Mouse (Mus musculus): ENCODE data around the gene Cyp27b1. TPM values are rescaled to one million over a fixed set of nuclear protein-coding genes. Genes with fewer than 3 reads are reported as not detected.
A peak's percentile ranks its signal among the peaks of the same experiment; 100 is the strongest.

Gene Cyp27b1
- polyA plus RNA-seq, 1 experiment from 2014 or later = not detected

DNA sequence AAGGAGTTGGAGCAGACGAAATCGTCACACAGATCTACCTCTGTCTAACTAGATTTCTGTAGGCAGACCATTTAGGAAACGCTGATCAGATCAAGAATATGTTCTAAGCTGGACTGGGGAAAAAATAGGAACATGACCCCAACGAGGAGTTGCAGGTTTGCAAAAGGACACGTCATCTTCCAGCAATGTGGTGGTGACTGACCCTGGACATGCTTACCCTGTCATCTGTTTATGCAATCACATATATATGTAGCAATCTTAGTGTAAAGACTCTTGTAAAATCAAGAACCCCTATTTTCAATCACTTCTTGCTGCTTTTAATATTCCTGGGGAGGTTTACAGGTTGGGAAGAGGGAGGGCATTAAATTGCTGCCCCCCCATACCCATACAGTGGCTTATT is 14.5 kb downstream of the Cyp27b1 start:
- Histone ChIP-seq H3K9ac (no peak overlapping the region), H3K9me3 (replicated peaks) (no peaks in the 10 kb centered on the region), H3K36me3 (replicated peaks) (peaks cover 28% of the 10 kb centered on the region), H3K27ac (replicated peaks) (no peak overlapping the region), H3K4me2 (peak overlapping the region; percentile 94), H3K4me3 (replicated peaks) (peak overlapping the region; percentile 71; the same call in 1 of the 2 replicates), H3K27me3 (peaks cover 53% of the 10 kb centered on the region), H3K4me1 (replicated peaks) (peaks cover 70% of the 10 kb centered on the region)
- ATAC-seq (ENCODE audit: insufficient read depth) = no peak
- WGBS (ENCODE audit: insufficient replicate concordance) = 64% methylated on average over 5 of the region's 5 CpGs

DNA sequence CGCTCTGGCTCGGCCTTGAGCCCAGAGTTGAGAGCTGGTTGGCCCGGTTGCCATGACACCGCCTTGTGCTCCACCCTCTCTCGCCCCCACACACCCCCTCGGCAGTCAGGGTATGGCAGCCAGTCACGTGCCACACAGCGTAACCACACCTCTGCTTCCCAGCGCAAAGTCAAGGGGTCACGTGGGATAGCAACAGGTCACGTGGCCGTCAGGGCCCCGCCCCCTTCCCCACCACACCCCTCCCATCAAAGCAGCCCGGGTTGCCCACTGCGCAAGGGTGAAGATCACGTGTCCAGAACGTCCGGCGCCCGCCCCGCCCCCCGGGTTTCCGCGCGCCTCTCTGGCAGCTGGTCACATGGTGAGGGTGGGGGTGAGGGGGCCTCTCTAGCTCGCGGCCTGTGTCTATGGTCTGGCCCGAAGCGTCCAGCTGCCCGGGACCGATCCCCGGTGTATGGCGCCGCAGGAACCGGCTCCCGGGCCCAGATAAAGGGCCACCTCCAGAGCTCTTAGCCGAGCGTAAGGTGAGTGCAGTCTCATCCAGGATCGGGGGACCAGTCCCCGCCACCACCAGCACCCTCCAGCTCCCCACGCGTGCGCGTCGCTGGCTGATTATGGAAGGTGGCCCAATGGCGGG is 15.3 kb downstream of the Cyp27b1 start, which contains the start of gene Cdk4:
Cdk4 (plus strand) TSS at position 296 of the 634 bp plus-strand sequence.
- H3K4me1 ChIP-seq (replicated peaks) = peaks cover 79% of the 10 kb centered on the region
- WGBS (ENCODE audit: insufficient replicate concordance) = under 1% methylated on average over 46 of the region's 46 CpGs

DNA sequence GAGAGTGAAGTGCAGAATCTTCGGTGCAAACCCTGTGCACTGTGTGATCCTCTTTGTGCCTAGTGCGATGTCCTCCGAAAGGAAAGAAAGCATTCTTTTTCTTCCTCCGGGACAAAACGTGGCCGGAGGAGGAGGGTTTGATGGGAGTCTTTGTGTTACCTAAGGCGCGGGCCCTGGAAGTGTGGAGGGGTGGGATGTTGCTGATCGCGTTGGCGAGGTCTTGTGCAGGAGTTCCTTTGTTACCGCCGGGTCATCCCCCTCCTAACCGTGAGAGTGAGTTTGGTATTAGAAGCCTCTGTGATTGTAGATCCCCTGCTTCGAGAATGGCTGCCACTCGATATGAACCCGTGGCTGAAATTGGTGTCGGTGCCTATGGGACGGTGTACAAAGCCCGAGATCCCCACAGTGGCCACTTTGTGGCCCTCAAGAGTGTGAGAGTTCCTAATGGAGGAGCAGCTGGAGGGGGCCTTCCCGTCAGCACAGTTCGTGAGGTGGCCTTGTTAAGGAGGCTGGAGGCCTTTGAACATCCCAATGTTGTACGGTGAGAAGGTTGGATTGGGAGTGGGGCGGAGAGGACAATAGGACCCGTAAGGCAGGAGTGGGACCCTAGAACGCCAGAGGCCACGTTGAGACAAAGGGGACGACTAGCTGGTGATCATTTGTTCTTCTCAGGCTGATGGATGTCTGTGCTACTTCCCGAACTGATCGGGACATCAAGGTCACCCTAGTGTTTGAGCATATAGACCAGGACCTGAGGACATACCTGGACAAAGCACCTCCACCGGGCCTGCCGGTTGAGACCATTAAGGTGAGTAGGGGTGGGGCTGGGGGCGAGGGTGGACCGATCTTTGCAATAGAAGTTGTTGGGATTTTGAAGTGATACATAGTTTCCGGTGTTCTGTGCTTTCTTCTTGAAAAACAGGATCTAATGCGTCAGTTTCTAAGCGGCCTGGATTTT is 16.1 kb downstream of the Cyp27b1 start:
- peak overlapping the region; percentile 71 for H3K4me3 ChIP-seq (replicated peaks)
- WGBS (ENCODE audit: insufficient replicate concordance) = 12% methylated on average over 37 of the region's 37 CpGs
- peaks cover 36% of the 10 kb centered on the region for H3K27me3 ChIP-seq
- peak overlapping the region; percentile 94 for H3K4me2 ChIP-seq
- peaks cover 80% of the 10 kb centered on the region for H3K4me1 ChIP-seq (replicated peaks)
- H3K9me3 ChIP-seq (replicated peaks) = no peaks in the 10 kb centered on the region
- no peak for ATAC-seq (ENCODE audit: insufficient read depth)
- peaks cover 37% of the 10 kb centered on the region for H3K36me3 ChIP-seq (replicated peaks)
- H3K9ac ChIP-seq = peak overlapping the region; percentile 73
- H3K27ac ChIP-seq (replicated peaks) = peak overlapping the region; percentile 73

More for the DNA sequence above, 15.3 kb downstream of the Cyp27b1 start, which contains the start of gene Cdk4:
- H3K27me3 ChIP-seq = peaks cover 44% of the 10 kb centered on the region
- no peaks in the 10 kb centered on the region for H3K9me3 ChIP-seq (replicated peaks)
- peak within 1 kb of the TSS; percentile 73 for H3K27ac ChIP-seq (replicated peaks)
- peak within 1 kb of the TSS; percentile 94 for H3K4me2 ChIP-seq
- peak within 1 kb of the TSS; percentile 73 for H3K9ac ChIP-seq
- peaks cover 37% of the 10 kb centered on the region for H3K36me3 ChIP-seq (replicated peaks)
- ATAC-seq (ENCODE audit: insufficient read depth) = peak; percentile 86
- peak within 1 kb of the TSS; percentile 71 for H3K4me3 ChIP-seq (replicated peaks)

DNA sequence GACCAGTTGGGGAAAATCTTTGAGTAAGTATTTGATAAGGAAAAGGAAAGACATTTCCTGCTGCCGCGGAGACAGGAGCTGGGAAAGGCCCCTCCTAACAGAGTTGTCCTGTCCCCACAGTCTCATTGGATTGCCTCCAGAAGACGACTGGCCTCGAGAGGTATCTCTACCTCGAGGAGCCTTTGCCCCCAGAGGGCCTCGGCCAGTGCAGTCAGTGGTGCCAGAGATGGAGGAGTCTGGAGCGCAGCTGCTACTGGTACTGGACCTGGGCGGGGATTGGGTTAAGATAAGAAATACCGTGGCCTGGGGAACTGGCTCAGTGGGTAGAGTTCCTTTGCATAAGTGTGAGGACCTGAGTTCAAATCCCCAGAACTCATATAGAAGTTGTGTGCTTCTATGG is 17.9 kb downstream of the Cyp27b1 start:
- WGBS (ENCODE audit: insufficient replicate concordance) = 49% methylated on average over 9 of the region's 9 CpGs
- Histone ChIP-seq H3K9ac (no peak overlapping the region), H3K9me3 (replicated peaks) (no peaks in the 10 kb centered on the region), H3K36me3 (replicated peaks) (peaks cover 37% of the 10 kb centered on the region), H3K4me1 (replicated peaks) (peaks cover 80% of the 10 kb centered on the region), H3K4me3 (replicated peaks) (no peak overlapping the region), H3K27ac (replicated peaks) (0 out of 2 replicates have a peak overlapping the region, but pooled peaks have one; percentile 25), H3K4me2 (peak overlapping the region; percentile 11; the same call in 1 of the 2 replicates), H3K27me3 (peaks cover 18% of the 10 kb centered on the region)
- no peak for ATAC-seq (ENCODE audit: insufficient read depth)

DNA sequence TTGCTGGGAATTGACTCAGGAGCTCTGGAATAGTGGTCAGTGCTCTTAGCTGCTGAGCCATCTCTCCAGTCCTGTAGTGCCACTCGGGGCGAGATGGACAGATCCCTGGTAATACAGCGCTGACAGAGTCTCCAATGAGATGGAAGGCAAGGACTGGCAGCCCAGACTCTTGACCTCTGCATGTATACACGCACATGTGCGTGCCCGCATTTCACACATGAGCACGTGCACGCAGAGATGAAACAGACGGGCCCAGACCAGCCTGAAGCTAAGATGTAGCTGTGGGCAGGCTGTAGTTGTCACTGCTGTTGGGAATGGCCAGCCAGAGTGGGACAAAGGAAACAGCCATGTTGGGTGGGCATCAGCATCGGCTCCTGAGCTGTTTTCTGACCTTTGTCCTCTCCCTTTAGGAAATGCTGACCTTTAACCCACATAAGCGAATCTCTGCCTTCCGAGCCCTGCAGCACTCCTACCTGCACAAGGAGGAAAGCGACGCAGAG is 18.5 kb downstream of the Cyp27b1 start:
- 0 out of 2 replicates have a peak overlapping the region, but pooled peaks have one; percentile 0 for H3K27ac ChIP-seq (replicated peaks)
- no peak for ATAC-seq (ENCODE audit: insufficient read depth)
- peak overlapping the region; percentile 17; the same call in 1 of the 2 replicates for H3K4me2 ChIP-seq
- H3K36me3 ChIP-seq (replicated peaks) = peaks cover 37% of the 10 kb centered on the region
- peaks cover 12% of the 10 kb centered on the region for H3K27me3 ChIP-seq
- WGBS (ENCODE audit: insufficient replicate concordance) = 81% methylated on average over 14 of the region's 14 CpGs
- H3K9me3 ChIP-seq (replicated peaks) = no peaks in the 10 kb centered on the region
- H3K4me1 ChIP-seq (replicated peaks) = peaks cover 86% of the 10 kb centered on the region
- H3K4me3 ChIP-seq (replicated peaks) = no peak overlapping the region
- H3K9ac ChIP-seq = no peak overlapping the region

DNA sequence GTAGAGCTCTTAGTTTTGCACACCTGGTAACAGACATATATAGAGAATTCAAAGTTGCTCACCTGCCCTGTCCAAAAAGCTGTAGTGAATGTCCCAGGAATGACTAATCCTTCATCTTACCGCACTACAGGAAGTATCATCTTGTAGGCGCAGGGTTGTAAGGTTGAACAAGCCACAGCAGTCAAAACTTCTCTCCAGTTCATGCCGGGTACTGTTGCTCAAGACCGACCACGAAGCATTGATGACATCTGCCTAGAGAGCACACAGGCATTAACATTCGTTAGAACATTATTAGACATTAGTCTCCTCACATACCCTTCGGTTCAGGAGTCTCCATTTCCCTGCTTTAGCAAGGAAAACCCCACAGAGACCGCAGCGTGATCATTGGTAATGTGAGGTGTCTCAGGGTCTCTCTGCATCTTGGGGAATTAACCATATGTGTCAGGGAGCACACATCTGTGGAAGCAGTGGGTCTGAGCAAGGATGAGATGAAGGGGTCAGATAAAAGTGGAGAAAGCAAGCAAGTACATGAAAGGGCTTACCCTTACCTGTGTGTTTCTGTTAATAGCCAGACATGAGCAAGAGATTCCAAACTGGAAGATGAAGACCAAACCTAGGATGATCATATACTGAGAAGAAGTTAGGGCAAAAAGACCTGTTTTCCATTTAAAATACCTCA is 20.4 kb downstream of the Cyp27b1 start:
- H3K4me3 ChIP-seq (replicated peaks) = peak overlapping the region; percentile 67
- H3K9me3 ChIP-seq (replicated peaks) = no peaks in the 10 kb centered on the region
- H3K36me3 ChIP-seq (replicated peaks) = peaks cover 37% of the 10 kb centered on the region
- H3K27ac ChIP-seq (replicated peaks) = peak overlapping the region; percentile 66
- no peak overlapping the region for H3K9ac ChIP-seq
- WGBS (ENCODE audit: insufficient replicate concordance) = 41% methylated on average over 9 of the region's 9 CpGs
- ATAC-seq (ENCODE audit: insufficient read depth) = no peak
- no peaks in the 10 kb centered on the region for H3K27me3 ChIP-seq
- peaks cover 72% of the 10 kb centered on the region for H3K4me1 ChIP-seq (replicated peaks)
- H3K4me2 ChIP-seq = peak overlapping the region; percentile 85

DNA sequence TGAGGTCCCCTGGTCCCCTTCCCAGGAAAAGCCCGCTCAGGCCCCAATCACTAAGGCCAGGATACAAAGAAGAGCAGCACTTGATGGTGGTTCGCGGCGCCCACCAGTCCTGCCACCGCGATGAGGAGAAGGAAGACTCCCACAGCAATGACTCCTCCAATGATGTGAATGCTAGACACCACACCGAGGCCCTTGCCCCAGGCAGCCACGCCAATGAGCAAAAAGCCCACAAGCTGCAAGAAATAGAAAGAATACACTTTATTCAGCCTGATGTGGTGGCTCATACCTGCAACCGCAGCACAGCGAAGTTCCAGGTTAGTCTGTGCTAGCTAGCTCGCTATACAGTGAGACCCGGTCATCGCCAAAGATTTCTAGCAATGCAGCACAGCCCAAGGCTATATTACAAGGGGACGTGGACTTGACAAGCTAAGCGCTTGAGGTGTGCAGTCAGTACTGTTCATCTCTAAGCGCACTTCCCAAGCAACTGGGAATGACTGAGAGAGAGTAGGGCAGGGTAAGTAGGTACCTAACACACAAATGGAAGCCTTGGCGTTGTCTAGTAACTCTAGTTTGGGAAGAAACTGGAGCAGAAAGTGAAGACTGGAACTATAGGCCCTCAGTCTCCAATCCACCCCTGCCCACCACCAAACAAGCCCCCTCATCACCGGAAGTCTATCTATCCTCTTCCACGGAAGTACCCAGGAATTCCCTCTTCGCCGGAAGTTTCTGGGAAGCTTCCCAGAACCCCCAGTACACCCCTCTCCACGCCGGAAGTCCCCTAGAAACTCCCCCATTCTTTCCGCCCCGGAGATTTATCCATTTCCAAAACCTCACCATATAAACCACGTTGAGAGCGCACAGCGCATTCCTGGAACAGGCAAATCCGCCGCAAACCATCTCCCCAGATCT is 21.5 kb downstream of the Cyp27b1 start:
- peak overlapping the region; percentile 67 for H3K4me3 ChIP-seq (replicated peaks)
- peak overlapping the region; percentile 60 for H3K9ac ChIP-seq
- H3K27me3 ChIP-seq = no peaks in the 10 kb centered on the region
- peaks cover 37% of the 10 kb centered on the region for H3K36me3 ChIP-seq (replicated peaks)
- H3K4me2 ChIP-seq = peak overlapping the region; percentile 85
- no peaks in the 10 kb centered on the region for H3K9me3 ChIP-seq (replicated peaks)
- H3K4me1 ChIP-seq (replicated peaks) = peaks cover 62% of the 10 kb centered on the region
- peak overlapping the region; percentile 66 for H3K27ac ChIP-seq (replicated peaks)
- WGBS (ENCODE audit: insufficient replicate concordance) = 6% methylated on average over 30 of the region's 30 CpGs
- peak; percentile 16; the same call in 1 of the 2 replicates for ATAC-seq (ENCODE audit: insufficient read depth)

DNA sequence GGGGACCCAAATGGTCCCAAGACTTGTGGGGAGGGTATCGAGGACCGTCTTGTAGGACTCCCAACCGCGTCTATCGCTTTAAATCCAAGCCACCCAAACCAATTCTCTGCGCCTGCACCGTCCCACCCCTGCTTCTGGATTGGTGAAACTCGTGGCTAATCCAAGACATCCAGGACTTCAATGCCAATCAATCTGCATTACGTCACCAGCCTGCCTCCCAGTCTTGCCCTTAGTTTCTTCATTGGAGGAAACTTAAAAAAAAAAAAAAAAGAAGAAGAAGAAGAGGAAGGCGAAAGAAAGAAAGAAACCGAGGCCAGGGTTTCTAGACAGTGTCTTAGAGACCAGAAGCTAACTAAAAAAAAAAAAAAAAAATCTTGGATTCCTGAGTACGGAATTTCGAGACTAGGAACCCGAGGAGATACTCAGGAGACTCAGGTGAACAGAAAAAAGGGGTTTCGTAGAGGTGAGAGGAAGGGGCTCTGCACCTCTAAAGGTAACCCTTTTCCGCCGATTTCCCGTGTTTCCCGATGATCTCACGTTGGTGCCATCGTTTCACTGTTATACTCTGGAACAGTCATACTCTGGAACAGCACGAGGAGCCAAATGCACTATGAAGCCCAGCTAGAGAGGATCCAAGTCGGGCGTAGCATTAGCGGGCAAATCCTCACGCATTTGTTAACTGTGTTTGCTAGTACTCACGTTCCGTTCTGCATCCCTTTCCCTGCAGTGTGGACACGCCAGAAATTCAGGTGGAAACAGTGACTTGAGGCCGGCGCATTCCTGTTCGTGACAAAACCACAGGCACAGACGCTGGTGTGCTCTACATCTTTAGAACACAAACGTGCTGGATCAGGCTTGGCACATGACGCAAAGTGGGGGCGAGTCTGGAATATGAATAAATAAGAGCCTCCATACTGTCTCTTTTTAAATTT is 22.4 kb downstream of the Cyp27b1 start, which contains the start of gene Tspan31:
Tspan31 (minus strand) TSS at position 75 of the 932 bp plus-strand sequence.
- H3K27ac ChIP-seq (replicated peaks) = peak within 1 kb of the TSS; percentile 66
- H3K4me3 ChIP-seq (replicated peaks) = peak within 1 kb of the TSS; percentile 67
- H3K9ac ChIP-seq = peak within 1 kb of the TSS; percentile 64
- peak within 1 kb of the TSS; percentile 85 for H3K4me2 ChIP-seq
- peaks cover 29% of the 10 kb centered on the region for H3K36me3 ChIP-seq (replicated peaks)
- peaks cover 58% of the 10 kb centered on the region for H3K4me1 ChIP-seq (replicated peaks)
- ATAC-seq (ENCODE audit: insufficient read depth) = peak; percentile 84
- H3K9me3 ChIP-seq (replicated peaks) = no peaks in the 10 kb centered on the region
- WGBS (ENCODE audit: insufficient replicate concordance) = 1% methylated on average over 36 of the region's 36 CpGs
- H3K27me3 ChIP-seq = no peaks in the 10 kb centered on the region

DNA sequence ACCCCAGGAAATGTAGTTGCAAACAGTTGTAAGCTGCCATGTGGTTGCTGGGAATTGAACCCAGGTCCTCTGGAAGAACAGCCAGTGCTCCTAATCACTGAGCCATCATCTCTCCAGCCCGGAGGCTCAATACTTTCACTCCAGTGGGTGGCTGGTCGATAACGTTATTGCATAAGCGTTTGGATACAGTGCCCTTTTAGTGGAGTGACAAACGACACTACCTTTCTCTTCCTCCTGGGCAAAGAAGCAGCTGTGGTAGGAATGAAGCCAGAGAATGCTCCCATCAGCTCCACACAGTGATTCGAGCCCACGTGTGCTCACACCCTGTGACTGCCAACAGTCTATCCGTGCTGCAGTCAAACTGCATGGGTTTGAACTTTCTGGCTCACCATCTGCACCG is 23.2 kb downstream of the Cyp27b1 start:
- H3K27ac ChIP-seq (replicated peaks) = 0 out of 2 replicates have a peak overlapping the region, but pooled peaks have one; percentile 60
- peaks cover 21% of the 10 kb centered on the region for H3K36me3 ChIP-seq (replicated peaks)
- 51% methylated on average over 9 of the region's 9 CpGs for WGBS (ENCODE audit: insufficient replicate concordance)
- H3K4me3 ChIP-seq (replicated peaks) = peak overlapping the region; percentile 67
- peaks cover 58% of the 10 kb centered on the region for H3K4me1 ChIP-seq (replicated peaks)
- no peaks in the 10 kb centered on the region for H3K9me3 ChIP-seq (replicated peaks)
- H3K9ac ChIP-seq = no peak overlapping the region; the same call in 1 of the 2 replicates
- H3K27me3 ChIP-seq = no peaks in the 10 kb centered on the region
- H3K4me2 ChIP-seq = peak overlapping the region; percentile 85
- ATAC-seq (ENCODE audit: insufficient read depth) = no peak

All from liver, embryonic 15.5 days (tissue).